In genomic region chr17:51288751-51289150, GRCm38 (mm10) we compare ENCODE assay signal across 7 mouse cellular contexts.
DNase-seq lines count a peak whose midpoint lies in the region; ATAC-seq lines count a peak whose summit lies in the region.

No protein-coding gene starts in this region.

- ATAC-seq in megakaryocyte progenitor cell, adult 5-6 weeks (replicated peaks; ENCODE audit: poor library complexity), result peak; percentile 93

- peak; percentile 8 for DNase-seq in ovary, postnatal 14 days (ENCODE audit: low spot score)
- DNase-seq in ovary, postnatal 10 days (ENCODE audit: low spot score), result no peak
- peak; percentile 79 for DNase-seq in adrenal gland, postnatal 25 days
- DNase-seq in embryo, embryonic 9.5 days (ENCODE audit: extremely low spot score), result peak; percentile 14
- peak; percentile 47 to 64 for DNase-seq in kidney, postnatal 25 days
- DNase-seq in thymus, postnatal 0 days (ENCODE audit: low spot score), result peak; percentile 34
